Mouse (Mus musculus): ENCODE measurements around the gene Actrt2.

DNA sequence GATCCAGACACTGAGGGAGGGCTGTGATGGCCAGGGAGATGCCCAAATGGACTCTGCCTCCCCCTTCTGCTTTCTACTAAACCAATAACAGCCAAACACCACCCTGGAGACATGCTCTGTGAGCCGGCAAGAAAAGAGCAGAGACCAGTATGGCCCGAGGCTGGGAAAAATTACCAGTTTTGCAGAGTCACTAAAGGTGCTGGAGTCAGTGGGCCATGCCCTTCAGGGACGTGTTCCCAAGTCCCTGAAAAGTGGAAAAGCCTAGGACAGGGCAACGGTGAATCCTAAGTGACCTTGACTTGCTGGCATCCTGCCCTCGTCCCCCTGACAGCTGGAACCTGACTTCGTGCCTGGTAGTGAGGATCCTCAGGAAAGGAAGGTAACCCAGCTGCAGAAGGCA is 25.2 kb downstream of the Actrt2 start:
- TF ChIP-seq CTCF (IDR thresholded peaks at IDR 0.05) (no peak), EP300 (IDR thresholded peaks at IDR 0.05) (no peak)

Data from lung, postnatal 0 days (tissue).